Mouse (Mus musculus): Measurements from ENCODE around the gene Olfr1283.
"Not testable (repeated sequence)": the region's sequence is repeated elsewhere in the genome, so short reads cannot be mapped to it uniquely, and the experiment has no call there.

The Olfr1283 gene

GRCm38 (mm10) chr2:111366490-111366889 is at the start of gene Olfr1283:
Olfr1283 (plus strand) TSS chr2:111366790.
- DNase-seq = no peak

DNA sequence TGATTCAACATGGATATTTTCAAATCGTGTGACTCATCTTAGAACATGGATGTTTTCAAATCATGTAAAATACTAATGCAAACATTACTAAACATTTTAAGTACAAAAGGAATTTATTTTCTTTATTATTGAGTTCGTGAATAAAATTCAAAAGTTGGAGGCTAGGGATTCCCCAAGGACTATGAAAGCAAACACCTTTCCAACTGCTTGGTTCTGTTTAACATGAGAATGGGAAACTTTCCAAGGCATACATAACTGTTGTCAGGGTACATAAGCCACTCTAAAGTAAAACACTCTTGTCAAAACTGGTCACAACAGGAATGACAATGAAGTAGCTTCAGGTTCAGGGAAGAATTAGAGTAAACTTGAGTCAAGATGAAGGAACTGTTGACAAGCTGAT is 40.4 kb upstream of the Olfr1283 start, which contains the start of gene Olfr1281:
Olfr1281 (plus strand) TSS at position 301 of the 400 bp plus-strand sequence.
- no peak for DNase-seq

DNA sequence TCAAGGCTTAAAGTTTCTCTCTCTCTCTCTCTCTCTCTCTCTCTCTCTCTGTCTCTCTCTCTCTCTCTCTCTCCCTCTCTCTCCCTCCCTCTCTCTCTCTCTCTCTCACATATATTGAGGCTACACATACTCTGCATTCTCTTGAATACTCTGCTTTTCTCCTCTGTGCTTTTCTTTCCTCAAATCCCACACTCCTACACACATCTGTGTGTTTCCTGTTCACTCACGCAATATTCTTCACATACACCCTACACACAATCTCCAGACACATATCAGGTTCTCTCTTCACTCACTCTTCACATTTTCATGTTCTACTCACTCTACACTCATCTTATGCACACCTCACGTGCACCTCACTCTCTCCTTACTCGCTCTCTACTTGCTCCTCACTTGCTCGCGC is 32.9 kb upstream of the Olfr1283 start:
- not testable (repeated sequence) for DNase-seq

GRCm38 (mm10) chr2:111335976-111336375 is 30.6 kb upstream of the Olfr1283 start, which contains the start of gene Olfr1282:
Olfr1282 (minus strand) TSS chr2:111336076.
- no peak for DNase-seq

GRCm38 (mm10) chr2:111375222-111375621 is 8.6 kb downstream of the Olfr1283 start, which contains the start of gene Olfr1284:
Olfr1284 (plus strand) TSS chr2:111375522.
- no peak for DNase-seq

Data from lung, postnatal 10 days (tissue).